Mouse (Mus musculus): ENCODE measurements around the gene Selenom.

DNA sequence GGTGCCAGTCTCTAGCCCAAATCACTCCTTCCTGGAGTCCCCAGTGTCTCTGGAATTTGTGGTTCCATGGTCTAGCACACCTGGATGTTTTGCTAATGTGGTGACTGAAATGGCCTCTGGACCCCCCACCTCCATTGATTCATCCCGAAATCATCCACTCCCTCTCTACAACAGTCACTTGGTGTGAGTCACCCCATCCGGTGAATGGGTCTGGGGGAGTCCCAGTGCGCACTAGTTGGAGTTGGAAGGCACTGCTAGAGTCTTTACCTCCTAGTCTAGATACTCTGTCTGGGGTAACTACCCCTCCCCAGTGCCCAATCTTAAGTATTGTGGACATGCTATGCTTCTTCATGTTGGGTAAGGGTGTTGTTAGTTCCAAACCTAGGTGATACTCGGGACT, 23.9 kb downstream of the Selenom start:
- TF ChIP-seq CTCF (conservative IDR thresholded peaks at IDR 0.05; ENCODE audit: low read length), result no peak
- TF ChIP-seq NANOG (IDR thresholded peaks at IDR 0.05; ENCODE audit: borderline replicate concordance, low read length), result no peak
- TF ChIP-seq POU5F1 (IDR thresholded peaks at IDR 0.05; ENCODE audit: borderline replicate concordance, low read length), result no peak

Data from E14TG2a.4 (cell line).